27 mouse cellular contexts compared by ENCODE assay signal in genomic region chr15:88503896-88504295, GRCm38 (mm10).
DNase-seq lines count a peak whose midpoint lies in the region; ATAC-seq lines count a peak whose summit lies in the region.
"Had no signal": no experiment of that assay in that cellular context is flagged by ENCODE, and none has a peak within 500 bp of the region (broad histone marks: within the 10 kb centered on the region; RNA-seq: fewer than 3 reads in every experiment).

No protein-coding gene starts in this region.

- DNase-seq in cerebellum, adult 9-10 months, result peak; percentile 37
- no peak for DNase-seq in cerebellum, adult 11 months
- peak; percentile 25 to 56 for DNase-seq in cerebellum, postnatal 14 days
- no peak for DNase-seq in cerebellum, adult 11-12 months
- DNase-seq in midbrain, embryonic 11.5 days (ENCODE audit: low spot score, missing footprints), result peak; percentile 62
- DNase-seq: adrenal gland, adult 8-10 months; adrenal gland, postnatal 25 days; embryo, embryonic 11 days; forebrain, postnatal 0 days; gastrocnemius, adult 2 months; gastrocnemius, postnatal 14 days; heart, adult 11 months; heart, postnatal 10 days; heart, postnatal 36 days; kidney, adult 11 months had no signal

- H3K27ac ChIP-seq in midbrain, embryonic 11.5 days (ENCODE audit: low read depth, low read length), result no peak overlapping the region
- no peak overlapping the region for H3K27ac ChIP-seq in midbrain, embryonic 16.5 days (ENCODE audit: low read length)
- H3K27ac ChIP-seq: embryonic facial prominence, embryonic 10.5 days; embryonic facial prominence, embryonic 13.5 days; forebrain, embryonic 13.5 days; gastrocnemius, adult 2 months; heart, embryonic 15.5 days; hindbrain, embryonic 10.5 days; hindbrain, embryonic 13.5 days; intestine, embryonic 15.5 days had no signal

- no peaks in the 10 kb centered on the region for H3K36me3 ChIP-seq in midbrain, embryonic 11.5 days (ENCODE audit: control insufficient read depth, insufficient read depth, low read length)
- H3K36me3 ChIP-seq in midbrain, embryonic 16.5 days (ENCODE audit: control insufficient read depth, insufficient read depth, low read length), result no peaks in the 10 kb centered on the region
- H3K36me3 ChIP-seq: embryonic facial prominence, embryonic 10.5 days; embryonic facial prominence, embryonic 13.5 days; heart, embryonic 12.5 days; heart, embryonic 15.5 days; hindbrain, embryonic 10.5 days; hindbrain, embryonic 13.5 days; intestine, embryonic 15.5 days had no signal

- WGBS in midbrain, embryonic 11.5 days, result 84% methylated on average over 7 of the region's 7 CpGs
- WGBS in midbrain, embryonic 16.5 days, result 72% methylated on average over 7 of the region's 7 CpGs

- no peaks in the 10 kb centered on the region for H3K4me1 ChIP-seq in midbrain, embryonic 11.5 days (ENCODE audit: control insufficient read depth, insufficient read depth, low read length)
- H3K4me1 ChIP-seq in midbrain, embryonic 16.5 days (ENCODE audit: control insufficient read depth, insufficient read depth, low read length), result no peaks in the 10 kb centered on the region
- H3K4me1 ChIP-seq: embryonic facial prominence, embryonic 13.5 days; heart, embryonic 12.5 days; heart, embryonic 15.5 days; intestine, embryonic 15.5 days had no signal

- H3K4me2 ChIP-seq in midbrain, embryonic 11.5 days, result no peak overlapping the region
- H3K4me2 ChIP-seq in midbrain, embryonic 16.5 days (ENCODE audit: low read length), result no peak overlapping the region
- H3K4me2 ChIP-seq: embryonic facial prominence, embryonic 13.5 days; forebrain, embryonic 13.5 days; heart, embryonic 12.5 days; heart, embryonic 15.5 days; hindbrain, embryonic 13.5 days; intestine, embryonic 15.5 days had no signal

- H3K9me3 ChIP-seq in midbrain, embryonic 11.5 days (ENCODE audit: control insufficient read depth, low read length), result no peaks in the 10 kb centered on the region
- no peaks in the 10 kb centered on the region for H3K9me3 ChIP-seq in midbrain, embryonic 16.5 days (replicated peaks; ENCODE audit: control insufficient read depth, low read length, poor library complexity, severe bottlenecking)
- H3K9me3 ChIP-seq: embryonic facial prominence, embryonic 10.5 days; embryonic facial prominence, embryonic 13.5 days; forebrain, embryonic 13.5 days; heart, embryonic 12.5 days; heart, embryonic 15.5 days; hindbrain, embryonic 10.5 days; hindbrain, embryonic 13.5 days; intestine, embryonic 15.5 days had no signal

- no peak overlapping the region for H3K9ac ChIP-seq in midbrain, embryonic 11.5 days (ENCODE audit: low read length)
- no peak overlapping the region for H3K9ac ChIP-seq in midbrain, embryonic 16.5 days (ENCODE audit: low read depth, low read length)
- H3K9ac ChIP-seq: embryonic facial prominence, embryonic 13.5 days; forebrain, embryonic 13.5 days; forebrain, postnatal 0 days; heart, embryonic 12.5 days; heart, embryonic 15.5 days; hindbrain, embryonic 13.5 days; intestine, embryonic 15.5 days had no signal

- no peaks in the 10 kb centered on the region for H3K27me3 ChIP-seq in midbrain, embryonic 11.5 days (ENCODE audit: control insufficient read depth, insufficient read depth, low read length)
- no peaks in the 10 kb centered on the region for H3K27me3 ChIP-seq in midbrain, embryonic 16.5 days (ENCODE audit: control insufficient read depth, insufficient read depth, low read depth, low read length)
- H3K27me3 ChIP-seq: embryonic facial prominence, embryonic 13.5 days; forebrain, embryonic 13.5 days; heart, embryonic 12.5 days; heart, embryonic 15.5 days; intestine, embryonic 15.5 days had no signal

- ATAC-seq in midbrain, embryonic 11.5 days (ENCODE audit: low FRiP score), result no peak
- no peak for ATAC-seq in midbrain, embryonic 16.5 days
- ATAC-seq: activated CD4-positive, CD25-positive, alpha-beta regulatory T cell, adult 4 months; forebrain, embryonic 13.5 days; forebrain, postnatal 0 days; hindbrain, embryonic 16.5 days; intestine, embryonic 15.5 days had no signal

- no peak overlapping the region for H3K4me3 ChIP-seq in midbrain, embryonic 11.5 days (ENCODE audit: low read depth, low read length)
- H3K4me3 ChIP-seq in midbrain, embryonic 16.5 days (ENCODE audit: low read depth, low read length), result no peak overlapping the region
- H3K4me3 ChIP-seq: embryonic facial prominence, embryonic 10.5 days; embryonic facial prominence, embryonic 13.5 days; erythroblast, embryonic 14.5 days; forebrain, embryonic 13.5 days; gastrocnemius, adult 2 months; heart, embryonic 12.5 days; heart, embryonic 15.5 days; hindbrain, embryonic 10.5 days; hindbrain, embryonic 13.5 days; intestine, embryonic 15.5 days had no signal

Comparison
In these comparisons a context has a peak if more than half of its experiments do, and no peak if none do; other contexts are left out.
1. DNase-seq: peak in cerebellum, adult 9-10 months (single experiment), cerebellum, postnatal 14 days (2 of 2) and midbrain, embryonic 11.5 days (single experiment); none in cerebellum, adult 11 months (single experiment) and cerebellum, adult 11-12 months (single experiment).